Mouse (Mus musculus) ES-E14 (cell line): ENCODE data around the gene Atrip. TPM values are rescaled to one million over a fixed set of nuclear protein-coding genes. Genes with fewer than 3 reads are reported as not detected.

Experiments used
- DNase-seq: peaks from one replicate; pipeline ENCODE4 v3.0.0-alpha.2; 2013; ENCODE audit warnings: low read depth, low spot score
- H3K27ac ChIP-seq: 2 replicates; pipeline ENCODE4 v1.5.1; 2012; ENCODE audit warnings: low read depth, mild to moderate bottlenecking, low read length, moderate library complexity, mixed read lengths; ENCODE audit not compliant: poor library complexity, insufficient read depth, severe bottlenecking
- H3K36me3 ChIP-seq: 2 replicates; pipeline ENCODE4 v1.6.1; 2012; ENCODE audit warnings: mild to moderate bottlenecking, low read length, moderate library complexity, mixed read lengths; ENCODE audit not compliant: control insufficient read depth, poor library complexity, insufficient read depth, severe bottlenecking
- H3K4me1 ChIP-seq, 2 experiments: fragments of 150-350 bp in 1 of 2; sonication (generic) in 1 of 2; 2 replicates each; pipeline ENCODE4 v1.6.1; 2012; ENCODE audit warnings: low read length in 2 of 2, mild to moderate bottlenecking in 1 of 2, mixed read lengths in 1 of 2; ENCODE audit not compliant: control insufficient read depth in 2 of 2, insufficient read depth in 2 of 2, poor library complexity in 1 of 2
- H3K4me3 ChIP-seq, 2 experiments: fragments of 150-350 bp in 1 of 2; sonication (generic) in 1 of 2; 2 replicates each; pipeline ENCODE4 v1.5.1; 2012; ENCODE audit warnings: low read length in 2 of 2, low read depth in 1 of 2, mild to moderate bottlenecking in 1 of 2, mixed read lengths in 1 of 2; ENCODE audit not compliant: insufficient read depth in 1 of 2, poor library complexity in 1 of 2, severe bottlenecking in 1 of 2
- H3K9ac ChIP-seq: 2 replicates; pipeline ENCODE4 v1.6.1; 2012; ENCODE audit warnings: low read depth, mild to moderate bottlenecking, low read length, mixed read lengths; ENCODE audit not compliant: poor library complexity, insufficient read depth, severe bottlenecking
- H3K9me3 ChIP-seq: fragments of 150-350 bp; sonication (generic); 2 replicates; pipeline ENCODE4 v1.6.1; 2012; ENCODE audit warnings: low read depth, mild to moderate bottlenecking, low read length; ENCODE audit not compliant: control insufficient read depth, insufficient read depth
- CHD2 ChIP-seq: IDR thresholded peaks from 2 replicates; pipeline ENCODE4 v1.6.1; 2014; ENCODE audit warnings: mild to moderate bottlenecking, low read depth, low read length, inconsistent platforms
- HCFC1 ChIP-seq: IDR thresholded peaks from 2 replicates; pipeline ENCODE4 v1.6.1; 2012; ENCODE audit warnings: low read length, inconsistent platforms, borderline replicate concordance; ENCODE audit not compliant: insufficient read depth
- MAFK ChIP-seq: IDR thresholded peaks from 2 replicates; pipeline ENCODE4 v1.6.1; 2014; ENCODE audit warnings: mild to moderate bottlenecking, low read depth, low read length, inconsistent platforms; ENCODE audit not compliant: insufficient read depth
- ZC3H11A ChIP-seq: IDR thresholded peaks from 2 replicates; pipeline ENCODE4 v1.6.1; 2012; ENCODE audit warnings: low read depth, mild to moderate bottlenecking, inconsistent platforms, low read length, borderline replicate concordance
- ZNF384 ChIP-seq: IDR thresholded peaks from 2 replicates; pipeline ENCODE4 v1.6.1; 2012; ENCODE audit warnings: low read depth, low read length, inconsistent platforms
- in situ Hi-C, 2 experiments: fragments of 600-800 bp; cut with MboI; formaldehyde crosslinking; loops; one replicate each; pipeline ENCODE4 v1.15.1; 2025; ENCODE audit warnings: low sequenced_read_pairs in 2 of 2, inconsistent platforms in 1 of 2; ENCODE audit not compliant: unreplicated experiment in 2 of 2
- total RNA-seq: library from RNA; depleted of rRNA; stranded (reverse); fragments of 300-350 nt; gene quantifications from 2 replicates; pipeline ENCODE4 v1.2.3, GENCODE M21; 2012; rRNA removed

The Atrip gene
- total RNA-seq, result 17.1 and 21.7 TPM in 2 replicates

DNA sequence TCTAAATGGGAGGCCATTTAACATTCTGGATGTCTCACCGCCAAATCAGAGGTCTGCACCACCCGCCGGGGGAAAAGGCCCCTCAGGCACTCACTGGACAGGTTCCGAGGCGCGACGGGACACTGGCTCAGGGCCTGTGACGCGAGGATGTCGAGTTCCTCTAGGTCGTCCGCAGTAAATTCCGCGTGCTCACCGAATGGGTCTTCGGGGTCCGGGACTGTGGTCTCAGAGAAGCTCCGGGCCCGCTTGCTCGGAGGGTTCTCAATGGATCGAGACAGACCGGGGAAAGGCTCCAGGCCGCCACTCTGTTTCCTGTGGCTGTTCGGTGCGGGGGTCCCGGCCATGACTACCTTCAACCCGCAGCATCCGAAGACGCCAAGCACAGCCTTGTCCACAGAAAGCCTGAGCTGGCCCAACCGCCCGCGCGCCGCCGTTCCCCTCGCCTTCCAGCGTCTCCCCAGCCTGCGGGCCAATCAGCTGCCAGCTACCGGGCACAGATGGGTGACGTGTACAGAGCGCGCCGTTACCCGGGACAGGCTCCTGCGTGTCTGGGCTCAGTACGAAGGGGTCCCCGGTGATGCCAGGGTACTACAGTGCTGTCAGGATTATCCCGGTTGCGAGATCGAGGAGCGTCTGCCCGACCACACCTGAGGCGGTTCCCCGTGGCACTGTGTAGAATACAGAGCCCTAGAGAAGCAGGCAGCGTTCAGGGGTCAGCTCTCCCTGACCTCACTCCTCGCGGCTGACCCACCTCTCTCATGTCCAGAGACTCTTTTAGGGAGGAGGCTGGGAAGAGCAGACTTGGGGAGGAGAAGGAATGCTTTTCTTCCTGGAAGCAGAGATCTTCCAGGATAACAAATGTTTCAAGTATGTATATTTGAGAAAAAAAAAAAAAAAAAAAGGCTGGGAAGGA lies at the start of gene Atrip:
TSS of gene Atrip (minus strand) at position 464 of the 913 bp plus-strand sequence.
- Histone ChIP-seq H3K9ac (peak within 1 kb of the TSS; percentile 91), H3K4me3 (peak within 1 kb of the TSS; percentile 87 to 90), H3K27ac (0 out of 2 replicates have a peak within 1 kb of the TSS, but pooled peaks have one; percentile 12), H3K36me3 (peaks cover 15% of the 10 kb centered on the region), H3K9me3 (no peaks in the 10 kb centered on the region), H3K4me1 (peaks cover 0 to 3% of the 10 kb centered on the region in 2 experiments; a peak in 1 of 4 replicates)
- peak; percentile 74 for DNase-seq
- TF ChIP-seq CHD2, result no peak
- TF ChIP-seq ZC3H11A, result no peak
- TF ChIP-seq HCFC1, result peak; percentile 74
- TF ChIP-seq MAFK, result no peak
- TF ChIP-seq ZNF384, result 0 out of 2 replicates have a peak, but pooled peaks have one; percentile 7
- in situ Hi-C loops, result no loop called here

DNA sequence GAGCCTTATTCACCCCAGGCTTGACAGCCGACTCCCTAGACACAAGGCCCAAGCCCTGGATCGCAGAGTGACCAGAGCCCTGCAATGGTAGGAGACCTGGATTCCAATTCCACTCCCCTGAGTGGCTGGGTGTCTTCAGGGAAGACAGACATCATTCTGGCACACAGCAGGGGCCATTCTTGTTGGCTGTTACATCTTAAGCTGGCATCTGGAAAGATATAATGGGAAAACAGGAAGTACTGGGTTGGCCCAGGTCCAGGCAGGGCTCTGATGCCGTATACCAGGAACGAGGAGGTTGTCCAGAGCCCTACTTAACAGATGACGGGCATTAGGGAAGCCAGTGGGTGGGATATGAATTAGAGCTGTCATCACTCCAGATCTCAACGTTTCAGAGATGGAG lies 49.3 kb upstream of the Atrip start:
- DNase-seq, result no peak
- no peak for TF ChIP-seq ZC3H11A
- no peak for TF ChIP-seq HCFC1
- no peak for TF ChIP-seq ZNF384
- TF ChIP-seq CHD2, result no peak
- no peak for TF ChIP-seq MAFK
- in situ Hi-C loops, result loop anchor here in 1 of 2 experiments (10.0 kb wide), 1 partner anchor 118 kb away; no protein-coding TSS in a partner anchor

GRCm38 (mm10) chr9:109122553-109123085 lies 48.7 kb upstream of the Atrip start:
- peak; percentile 40 for DNase-seq
- no peaks in the 10 kb centered on the region for H3K4me1 ChIP-seq
- no peaks in the 10 kb centered on the region for H3K9me3 ChIP-seq
- in situ Hi-C loops, result loop anchor here in 1 of 2 experiments (10.0 kb wide), 1 partner anchor 118 kb away; no protein-coding TSS in a partner anchor
- H3K36me3 ChIP-seq, result peaks cover 13% of the 10 kb centered on the region
- H3K9ac ChIP-seq, result no peak overlapping the region
- no peak overlapping the region for H3K27ac ChIP-seq
- no peak for TF ChIP-seq ZNF384
- no peak for TF ChIP-seq CHD2
- TF ChIP-seq ZC3H11A, result peak; percentile 34; the same call in 1 of the 2 replicates
- TF ChIP-seq HCFC1, result no peak
- no peak for TF ChIP-seq MAFK
- H3K4me3 ChIP-seq, result no peak overlapping the region

More for the DNA sequence above, 49.3 kb upstream of the Atrip start:
- H3K9me3 ChIP-seq, result no peaks in the 10 kb centered on the region
- H3K9ac ChIP-seq, result no peak overlapping the region
- H3K4me1 ChIP-seq, result no peaks in the 10 kb centered on the region
- no peak overlapping the region for H3K27ac ChIP-seq
- peaks cover 9% of the 10 kb centered on the region; the same call in 1 of the 2 replicates for H3K36me3 ChIP-seq
- no peak overlapping the region for H3K4me3 ChIP-seq

DNA sequence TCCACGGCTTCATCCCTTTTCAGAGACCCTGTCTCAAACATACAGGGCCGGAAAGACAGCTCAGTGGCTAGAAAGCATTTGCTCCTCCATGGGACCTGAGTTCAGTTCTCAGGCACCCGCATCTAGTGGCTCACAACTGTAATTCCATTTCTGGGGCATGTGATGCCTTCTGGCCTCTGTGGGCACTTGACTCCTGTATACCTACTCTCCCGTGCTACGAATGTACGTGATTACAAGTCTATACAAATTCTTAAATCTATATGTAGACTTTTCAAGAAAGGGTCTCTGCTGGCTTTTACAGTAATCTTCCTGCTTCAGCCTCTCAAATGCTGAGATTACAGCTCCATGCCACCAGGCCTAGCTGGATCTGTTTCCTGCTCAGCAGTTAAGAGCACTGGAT lies 47.0 kb upstream of the Atrip start:
- H3K9me3 ChIP-seq, result no peaks in the 10 kb centered on the region
- no peak overlapping the region for H3K4me3 ChIP-seq
- TF ChIP-seq MAFK (no peak), ZNF384 (no peak), HCFC1 (no peak), CHD2 (no peak), ZC3H11A (no peak)
- peaks cover 26% of the 10 kb centered on the region for H3K36me3 ChIP-seq
- H3K27ac ChIP-seq, result no peak overlapping the region
- in situ Hi-C loops, result loop anchor here in 1 of 2 experiments (10.0 kb wide), 1 partner anchor 116 kb away; no protein-coding TSS in a partner anchor
- no peak for DNase-seq
- H3K9ac ChIP-seq, result no peak overlapping the region
- no peaks in the 10 kb centered on the region for H3K4me1 ChIP-seq
